Mouse (Mus musculus) spleen, adult 18-20 months (tissue): ENCODE data around the gene Polr3e.
"Not testable (repeated sequence)": the region's sequence is repeated elsewhere in the genome, so short reads cannot be mapped to it uniquely, and the experiment has no call there.

Source experiments
- DNase-seq, 2 experiments: peaks; one replicate each; pipeline ENCODE4 v3.0.0; 2022; ENCODE audit warnings: mixed read lengths in 2 of 2

Gene Polr3e

DNA sequence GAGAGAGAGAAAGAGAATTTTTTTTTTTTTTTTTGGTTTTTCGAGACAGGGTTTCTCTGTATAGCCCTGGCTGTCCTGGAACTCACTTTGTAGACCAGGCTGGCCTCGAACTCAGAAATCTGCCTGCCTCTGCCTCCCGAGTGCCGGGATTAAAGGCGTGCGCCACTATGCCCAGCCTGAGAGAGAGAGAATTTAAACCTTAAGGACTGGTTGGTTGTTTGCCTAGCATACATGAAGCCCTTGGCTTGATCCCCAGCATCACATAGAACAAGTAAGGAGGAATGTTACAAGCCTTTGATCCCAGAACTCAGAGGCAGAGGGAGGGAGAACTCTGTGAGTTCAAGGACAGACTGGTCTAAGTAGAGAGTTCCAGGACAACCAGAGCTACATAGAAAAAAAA is 6.3 kb upstream of the Polr3e start:
- not testable (repeated sequence) for DNase-seq

GRCm38 (mm10) chr7:120913332-120913731 is 4.2 kb upstream of the Polr3e start:
- DNase-seq, result no peak

GRCm38 (mm10) chr7:120916262-120916875 is 1.2 kb upstream of the Polr3e start:
- DNase-seq, result no peak

DNA sequence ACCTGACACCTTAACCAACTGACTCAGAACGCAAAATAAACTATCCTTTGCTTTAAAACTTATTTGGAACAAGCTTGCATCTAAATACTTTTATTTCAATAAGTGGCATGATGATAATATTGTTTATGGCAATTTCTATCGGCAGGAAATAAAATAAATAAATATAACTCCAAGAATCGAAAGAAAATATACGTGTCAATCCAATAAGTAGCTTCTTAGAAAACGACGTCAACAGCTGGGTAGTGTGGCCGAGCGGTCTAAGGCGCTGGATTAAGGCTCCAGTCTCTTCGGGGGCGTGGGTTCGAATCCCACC is 309 bp upstream of the Polr3e start:
- DNase-seq, result no peak

- DNase-seq, result peak in 1 of 2 experiments; percentile 58
Measured at GRCm38 (mm10) chr7:120918526-120918962, 1.0 kb downstream of the Polr3e start.

- no peak for DNase-seq
Measured at GRCm38 (mm10) chr7:120933110-120933509, 15.6 kb downstream of the Polr3e start.

- no peak for DNase-seq
Measured at GRCm38 (mm10) chr7:120933680-120934195, 16.2 kb downstream of the Polr3e start.

GRCm38 (mm10) chr7:120934716-120935115 is 17.2 kb downstream of the Polr3e start:
- DNase-seq, result peak in 1 of 2 experiments; percentile 35

- no peak for DNase-seq
Measured at GRCm38 (mm10) chr7:120936522-120936921, 19.0 kb downstream of the Polr3e start.

DNA sequence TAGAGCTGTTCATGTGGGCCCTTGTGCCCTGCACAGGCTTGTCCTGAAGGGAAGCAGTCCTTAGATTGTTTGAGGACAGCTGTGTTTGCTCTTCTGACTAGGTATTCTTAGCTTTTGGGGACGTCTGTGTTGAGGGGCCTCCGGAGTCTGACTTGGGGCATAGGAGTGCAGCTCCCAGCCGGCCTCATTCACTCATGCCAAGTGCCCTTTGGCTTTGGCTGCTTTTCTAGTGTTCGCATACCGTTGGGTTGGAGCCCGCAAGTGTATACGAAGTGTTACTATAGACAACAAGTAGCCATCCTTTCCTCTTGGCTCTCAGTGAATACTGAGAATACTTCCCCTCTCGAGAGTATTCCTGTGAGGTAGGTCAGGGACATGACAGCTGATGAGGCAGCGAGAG is 20.7 kb downstream of the Polr3e start:
- no peak for DNase-seq

- no peak for DNase-seq
Measured at GRCm38 (mm10) chr7:120940343-120940742, 22.8 kb downstream of the Polr3e start.

- no peak for DNase-seq
Measured at GRCm38 (mm10) chr7:120941214-120941613, 23.7 kb downstream of the Polr3e start.

GRCm38 (mm10) chr7:120942506-120942905 is 25.0 kb downstream of the Polr3e start:
- DNase-seq, result no peak

- no peak for DNase-seq
Measured at GRCm38 (mm10) chr7:120943936-120944509, 26.5 kb downstream of the Polr3e start.

DNA sequence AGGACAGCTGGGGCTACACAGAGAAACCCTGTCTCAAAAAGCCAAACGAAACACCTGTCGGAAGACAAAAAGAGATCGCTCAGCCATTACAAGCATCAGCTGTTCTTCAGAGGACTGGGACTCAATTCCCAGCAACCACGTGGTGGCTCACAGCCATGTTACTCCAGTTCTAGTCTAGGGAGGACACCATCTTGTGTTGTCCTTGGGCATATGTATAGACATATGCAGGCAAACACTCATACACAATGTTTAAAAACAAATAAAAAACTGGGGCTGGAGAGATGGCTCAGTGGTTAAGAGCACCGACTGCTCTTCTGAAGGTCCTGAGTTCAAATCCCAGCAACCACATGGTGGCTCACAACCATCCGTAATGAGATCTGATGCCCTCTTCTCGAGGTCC is 36.0 kb downstream of the Polr3e start:
- DNase-seq, result not testable (repeated sequence)

DNA sequence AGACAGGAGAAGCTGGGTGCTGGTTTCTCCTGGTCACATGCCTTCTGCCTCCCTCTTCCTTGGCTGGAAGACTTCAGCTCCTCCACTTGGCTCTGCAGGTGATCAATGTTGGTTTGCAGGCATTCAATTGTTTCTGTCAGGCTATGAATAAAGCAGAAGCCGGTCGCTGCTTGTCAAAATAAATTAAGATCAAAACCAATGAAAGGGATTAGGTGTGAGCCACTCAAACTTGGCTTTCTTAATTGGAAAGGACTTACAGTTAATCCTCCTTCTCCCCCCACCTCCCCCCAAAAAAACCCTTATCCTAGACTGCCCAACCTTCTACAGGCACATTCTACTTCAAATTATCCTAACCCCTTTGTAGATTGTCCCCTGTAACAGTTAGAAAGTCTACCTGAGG is 42.6 kb downstream of the Polr3e start:
- no peak for DNase-seq

DNA sequence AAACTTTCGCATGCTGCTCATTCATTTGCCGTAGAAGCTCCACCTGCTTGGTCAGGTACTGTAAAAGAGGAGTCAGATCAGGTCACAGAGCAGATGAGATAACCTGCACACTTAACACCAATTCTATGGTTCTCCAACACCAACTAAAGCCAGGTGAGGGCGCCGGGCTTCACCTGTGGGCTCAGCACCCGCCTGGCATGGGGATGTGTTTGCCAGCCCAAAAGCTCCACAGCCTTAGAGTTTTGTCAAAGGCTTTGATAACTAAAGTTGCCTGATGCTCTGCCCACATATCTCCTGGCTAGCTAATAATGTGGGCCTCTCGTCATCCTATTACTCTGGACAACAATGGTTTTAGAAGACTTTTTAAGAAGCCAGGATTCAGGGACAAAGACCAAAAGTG is 43.1 kb downstream of the Polr3e start:
- no peak for DNase-seq

- DNase-seq, result no peak
Measured at GRCm38 (mm10) chr7:120961893-120962292, 44.3 kb downstream of the Polr3e start.

GRCm38 (mm10) chr7:120963126-120963525 is 45.6 kb downstream of the Polr3e start:
- DNase-seq, result no peak

GRCm38 (mm10) chr7:120969221-120969620 is 51.7 kb downstream of the Polr3e start:
- no peak for DNase-seq

- DNase-seq, result no peak
Measured at GRCm38 (mm10) chr7:120970112-120970511, 52.6 kb downstream of the Polr3e start.

GRCm38 (mm10) chr7:120972471-120972870 is 54.9 kb downstream of the Polr3e start:
- DNase-seq, result not testable (repeated sequence)

DNA sequence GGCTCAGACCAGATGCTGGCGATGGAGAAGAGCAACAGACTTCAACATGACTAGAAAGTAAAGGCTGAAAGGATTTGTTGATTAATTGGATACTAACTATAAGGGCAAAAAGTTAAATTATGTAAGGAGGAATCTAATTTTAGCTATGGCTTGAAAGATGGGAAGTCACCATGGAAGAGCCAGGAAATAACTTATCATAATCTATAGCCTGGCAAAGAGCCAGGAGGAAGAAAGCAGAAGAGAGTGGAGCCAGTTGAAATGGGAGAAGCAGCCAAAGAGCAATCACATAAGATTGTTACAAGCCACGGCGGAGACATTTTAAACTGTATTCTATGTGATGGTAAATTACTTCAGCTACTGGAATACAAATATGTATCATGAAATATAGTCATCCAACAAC is 56.5 kb downstream of the Polr3e start:
- no peak for DNase-seq

- no peak for DNase-seq
Measured at GRCm38 (mm10) chr7:120977063-120977462, 59.5 kb downstream of the Polr3e start.

GRCm38 (mm10) chr7:120980041-120980440 is 62.5 kb downstream of the Polr3e start:
- no peak for DNase-seq
